Comparison of ENCODE assay signal across 20 mouse cellular contexts in genomic region chr17:29671021-29671420, GRCm38 (mm10). TPM values are rescaled to one million over a fixed set of nuclear protein-coding genes. Genes with fewer than 3 reads are reported as not detected.
A peak's percentile ranks its signal among the peaks of the same experiment; 100 is the strongest.
DNase-seq lines count a peak whose midpoint lies in the region; ATAC-seq and TF ChIP-seq lines count a peak whose summit lies in the region.
"Had no signal": no experiment of that assay in that cellular context is flagged by ENCODE, and none has a peak within 500 bp of the region (broad histone marks: within the 10 kb centered on the region; RNA-seq: fewer than 3 reads in every experiment).

No protein-coding gene starts in this region.

- dilution Hi-C loops in CH12.LX (cut with MboI; ENCODE audit: extremely low pct_ligation_motif_present, extremely low pct_unique_long_range_greater_than_20kb, low sequenced_read_pairs): no loop called here

- peaks cover 35% of the 10 kb centered on the region for H3K36me3 ChIP-seq in hindbrain, postnatal 0 days (ENCODE audit: insufficient read depth, low read length)
- peaks cover 16% of the 10 kb centered on the region; the same call in 1 of the 2 replicates for H3K36me3 ChIP-seq in hindbrain, embryonic 16.5 days (ENCODE audit: control insufficient read depth, insufficient read depth, low read length)
- peaks cover 58 to 91% of the 10 kb centered on the region in 2 experiments for H3K36me3 ChIP-seq in CH12.LX (replicated peaks in 1 of 2; ENCODE audit: control insufficient read depth in 1 of 2, insufficient read depth in 1 of 2, low read length in 1 of 2)
- H3K36me3 ChIP-seq in kidney, embryonic 16.5 days (ENCODE audit: insufficient read depth, low read length): peaks cover 34% of the 10 kb centered on the region

- TF ChIP-seq RAD21 in CH12.LX (IDR thresholded peaks at IDR 0.05; ENCODE audit: low read depth, low read length): no peak

- H3K79me2 ChIP-seq in CH12.LX (replicated peaks; ENCODE audit: control insufficient read depth, extremely low read depth, insufficient read depth, poor library complexity, severe bottlenecking): peaks cover 28% of the 10 kb centered on the region

- ATAC-seq in hindbrain, postnatal 0 days: no peak
- no peak for ATAC-seq in hindbrain, embryonic 16.5 days
- no peak for ATAC-seq in kidney, embryonic 16.5 days (ENCODE audit: low FRiP score, low TSS enrichment)
- ATAC-seq: forebrain, embryonic 15.5 days; intestine, embryonic 16.5 days had no signal

- no peaks in the 10 kb centered on the region for H3K27me3 ChIP-seq in hindbrain, postnatal 0 days (ENCODE audit: insufficient read depth, low read length)
- no peaks in the 10 kb centered on the region for H3K27me3 ChIP-seq in hindbrain, embryonic 16.5 days (replicated peaks; ENCODE audit: control insufficient read depth, insufficient read depth, low read length)
- no peaks in the 10 kb centered on the region for H3K27me3 ChIP-seq in CH12.LX (replicated peaks)
- no peaks in the 10 kb centered on the region for H3K27me3 ChIP-seq in kidney, embryonic 16.5 days (ENCODE audit: insufficient read depth, low read length)
- H3K27me3 ChIP-seq: forebrain, embryonic 15.5 days; heart, embryonic 13.5 days; neural tube, embryonic 12.5 days had no signal

- peak; percentile 21 for DNase-seq in hindbrain, postnatal 0 days (ENCODE audit: low spot score)
- peak; percentile 24 for DNase-seq in lung, postnatal 10 days
- DNase-seq in lung, adult 2 months: no peak
- peak; percentile 44 for DNase-seq in CH12.LX (ENCODE audit: extremely low read depth)
- no peak for DNase-seq in right cerebral cortex, postnatal 4 days
- DNase-seq: adrenal gland, postnatal 36 days; cerebellum, adult 8-10 months; heart, postnatal 36 days; kidney, postnatal 4 days; right cerebral cortex, adult 18-20 months had no signal

- no peak overlapping the region for H3K27ac ChIP-seq in hindbrain, postnatal 0 days
- H3K27ac ChIP-seq in hindbrain, embryonic 16.5 days (ENCODE audit: low read depth, low read length): no peak overlapping the region
- H3K27ac ChIP-seq in CH12.LX (ENCODE audit: insufficient read depth, low read depth): no peak overlapping the region
- H3K27ac ChIP-seq in embryonic fibroblast, embryonic 13.5 days (ENCODE audit: insufficient read depth, low read length): 0 out of 2 replicates have a peak overlapping the region, but pooled peaks have one; percentile 1
- H3K27ac ChIP-seq in kidney, embryonic 16.5 days (ENCODE audit: low read length): no peak overlapping the region
- H3K27ac ChIP-seq: forebrain, embryonic 15.5 days; heart, embryonic 13.5 days; hindbrain, embryonic 14.5 days; macrophage; midbrain, embryonic 10.5 days; neural tube, embryonic 12.5 days had no signal

- no peak overlapping the region for H3K9ac ChIP-seq in hindbrain, postnatal 0 days (replicated peaks; ENCODE audit: low read length)
- no peak overlapping the region for H3K9ac ChIP-seq in hindbrain, embryonic 16.5 days (ENCODE audit: low read depth, low read length)
- no peak overlapping the region for H3K9ac ChIP-seq in CH12.LX (ENCODE audit: insufficient read depth, low read depth)
- no peak overlapping the region for H3K9ac ChIP-seq in kidney, embryonic 16.5 days (replicated peaks; ENCODE audit: low read length)
- H3K9ac ChIP-seq: forebrain, embryonic 15.5 days; heart, embryonic 13.5 days; hindbrain, embryonic 14.5 days; neural tube, embryonic 12.5 days had no signal

- no peak for TF ChIP-seq EP300 in CH12.LX (IDR thresholded peaks at IDR 0.05; ENCODE audit: low read length)

- H3K4me2 ChIP-seq in hindbrain, postnatal 0 days (ENCODE audit: low read depth, low read length): no peak overlapping the region
- no peak overlapping the region for H3K4me2 ChIP-seq in hindbrain, embryonic 16.5 days (ENCODE audit: low read length)
- H3K4me2 ChIP-seq in CH12.LX (ENCODE audit: insufficient read depth, low read depth, poor library complexity, severe bottlenecking): no peak overlapping the region
- no peak overlapping the region for H3K4me2 ChIP-seq in kidney, embryonic 16.5 days (replicated peaks; ENCODE audit: low read depth, low read length)
- H3K4me2 ChIP-seq: forebrain, embryonic 15.5 days; heart, embryonic 13.5 days; hindbrain, embryonic 14.5 days; neural tube, embryonic 12.5 days had no signal

- no peak overlapping the region for H3K4me3 ChIP-seq in hindbrain, postnatal 0 days (ENCODE audit: low read length)
- H3K4me3 ChIP-seq in hindbrain, embryonic 16.5 days (ENCODE audit: low read length): no peak overlapping the region
- H3K4me3 ChIP-seq in lung, adult 2 months (replicated peaks; ENCODE audit: extremely low read depth, low read depth, low read length): no peak overlapping the region
- H3K4me3 ChIP-seq in CH12.LX (replicated peaks in 1 of 3; ENCODE audit: low read depth in 2 of 3, low read length in 2 of 3, poor library complexity in 1 of 3): no peak overlapping the region
- H3K4me3 ChIP-seq in embryonic fibroblast, embryonic 13.5 days (ENCODE audit: insufficient read depth, low read length): no peak overlapping the region
- no peak overlapping the region for H3K4me3 ChIP-seq in kidney, embryonic 16.5 days (ENCODE audit: low read length)
- H3K4me3 ChIP-seq: forebrain, embryonic 15.5 days; heart, embryonic 13.5 days; midbrain, embryonic 10.5 days; neural tube, embryonic 12.5 days had no signal

- no peaks in the 10 kb centered on the region for H3K9me3 ChIP-seq in hindbrain, postnatal 0 days (ENCODE audit: low read length)
- no peaks in the 10 kb centered on the region for H3K9me3 ChIP-seq in hindbrain, embryonic 16.5 days (ENCODE audit: control insufficient read depth, low read length)
- H3K9me3 ChIP-seq in CH12.LX (replicated peaks; ENCODE audit: low read length): no peaks in the 10 kb centered on the region
- no peaks in the 10 kb centered on the region for H3K9me3 ChIP-seq in kidney, embryonic 16.5 days (ENCODE audit: low read length)
- H3K9me3 ChIP-seq: forebrain, embryonic 15.5 days; heart, embryonic 13.5 days; midbrain, embryonic 10.5 days; neural tube, embryonic 12.5 days had no signal

- no peak for TF ChIP-seq CTCF in hindbrain, postnatal 0 days (IDR thresholded peaks at IDR 0.05; ENCODE audit: low read depth)
- TF ChIP-seq CTCF in lung, adult 2 months (IDR thresholded peaks at IDR 0.05; ENCODE audit: insufficient read depth, low read length): no peak
- TF ChIP-seq CTCF in CH12.LX (conservative IDR thresholded peaks at IDR 0.05 in 1 of 2, IDR thresholded peaks at IDR 0.05 in 1 of 2; ENCODE audit: low read depth in 2 of 2, low read length in 2 of 2): no peak
- no peak for TF ChIP-seq CTCF in embryonic fibroblast, embryonic 13.5 days (IDR thresholded peaks at IDR 0.05; ENCODE audit: borderline replicate concordance, insufficient read depth, low read length)

- no peak for TF ChIP-seq POLR2A in lung, adult 2 months (IDR thresholded peaks at IDR 0.05; ENCODE audit: borderline replicate concordance, extremely low read depth, low read depth, low read length)
- no peak for TF ChIP-seq POLR2A in CH12.LX (IDR thresholded peaks at IDR 0.05; ENCODE audit: low read depth, low read length)
- no peak for TF ChIP-seq POLR2A in embryonic fibroblast, embryonic 13.5 days (IDR thresholded peaks at IDR 0.05; ENCODE audit: low read depth, low read length)

- 29% methylated on average over 2 of the region's 2 CpGs for WGBS in hindbrain, postnatal 0 days
- 66% methylated on average over 2 of the region's 2 CpGs for WGBS in hindbrain, embryonic 16.5 days
- 48% methylated on average over 2 of the region's 2 CpGs for WGBS in lung, adult 2 months
- 77% methylated on average over 2 of the region's 2 CpGs for WGBS in kidney, embryonic 16.5 days

- peaks cover 5% of the 10 kb centered on the region; the same call in 1 of the 2 replicates for H3K4me1 ChIP-seq in hindbrain, postnatal 0 days (ENCODE audit: insufficient read depth, low read length)
- peaks cover 8% of the 10 kb centered on the region; the same call in 1 of the 2 replicates for H3K4me1 ChIP-seq in hindbrain, embryonic 16.5 days (ENCODE audit: control insufficient read depth, insufficient read depth, low read depth, low read length)
- H3K4me1 ChIP-seq in lung, adult 2 months (ENCODE audit: control insufficient read depth, insufficient read depth, low read length): peaks cover 8% of the 10 kb centered on the region
- peaks cover 2 to 46% of the 10 kb centered on the region in 2 experiments for H3K4me1 ChIP-seq in CH12.LX (ENCODE audit: control insufficient read depth in 1 of 2, insufficient read depth in 2 of 2)
- peaks cover 2% of the 10 kb centered on the region; the same call in 1 of the 2 replicates for H3K4me1 ChIP-seq in embryonic fibroblast, embryonic 13.5 days (ENCODE audit: control insufficient read depth, insufficient read depth, low read length)
- no peaks in the 10 kb centered on the region for H3K4me1 ChIP-seq in kidney, embryonic 16.5 days (ENCODE audit: insufficient read depth, low read length)
- H3K4me1 ChIP-seq: neural tube, embryonic 12.5 days had no signal

- in situ Hi-C loops in CH12.LX (cut with MboI; ENCODE audit: low pct_ligation_motif_present, low pct_unique_long_range_greater_than_20kb, low sequenced_read_pairs): no loop called here

RNA-seq across cellular contexts. Expression of gene Cmtr1, which starts 10.6 kb away (rescaled TPM):
- 69.1 and 71.5 TPM in 2 replicates for total RNA-seq in hindbrain, postnatal 0 days (2014; rRNA removed)
- polyA plus RNA-seq in hindbrain, postnatal 0 days (2015; fragmentation: Nextera tagmentation; extraction: Ambion mirVana): 106 and 116 TPM in 2 replicates
- 106 and 117 TPM in 2 replicates for polyA plus RNA-seq in hindbrain, embryonic 16.5 days (2015; fragmentation: Nextera tagmentation; extraction: Ambion mirVana)
- 25.4 and 30.7 TPM in 2 replicates for polyA plus RNA-seq in lung, adult 2 months (2012; rRNA removed)
- total RNA-seq in CH12.LX (2012; rRNA removed) (88.8 and 95.3 TPM in 2 replicates), CH12.LX (2014; rRNA removed) (96.9 and 105 TPM in 2 replicates)
- polyA plus RNA-seq in CH12.LX (2012; ENCODE audit: insufficient read length, low read depth): 135 and 152 TPM in 2 replicates
- polyA plus RNA-seq in embryonic fibroblast, embryonic 13.5 days (2011; ENCODE audit: insufficient read length, low read depth, missing spikeins): 68.9 and 76.3 TPM in 2 replicates
- polyA plus RNA-seq in kidney, embryonic 16.5 days (2015; fragmentation: Nextera tagmentation; extraction: Ambion mirVana): 116 and 137 TPM in 2 replicates

RNA-seq across cellular contexts. Expression of gene Ccdc167, which starts 45.8 kb away (rescaled TPM):
- 9.7 and 14.4 TPM in 2 replicates for total RNA-seq in hindbrain, postnatal 0 days (2014; rRNA removed)
- 9.8 and 11.3 TPM in 2 replicates for polyA plus RNA-seq in hindbrain, postnatal 0 days (2015; fragmentation: Nextera tagmentation; extraction: Ambion mirVana)
- 9.3 and 11.1 TPM in 2 replicates for polyA plus RNA-seq in hindbrain, embryonic 16.5 days (2015; fragmentation: Nextera tagmentation; extraction: Ambion mirVana)
- 5.7 and 7.7 TPM in 2 replicates for polyA plus RNA-seq in lung, adult 2 months (2012; rRNA removed)
- 18.7 and 23.5 TPM in 2 replicates for total RNA-seq in CH12.LX (2012; rRNA removed)
- 8.8 and 9.1 TPM in 2 replicates for total RNA-seq in CH12.LX (2014; rRNA removed)
- 12.0 and 15.4 TPM in 2 replicates for polyA plus RNA-seq in CH12.LX (2012; ENCODE audit: insufficient read length, low read depth)
- 10.8 and 11.0 TPM in 2 replicates for polyA plus RNA-seq in embryonic fibroblast, embryonic 13.5 days (2011; ENCODE audit: insufficient read length, low read depth, missing spikeins)
- 12.5 and 13.7 TPM in 2 replicates for polyA plus RNA-seq in kidney, embryonic 16.5 days (2015; fragmentation: Nextera tagmentation; extraction: Ambion mirVana)

RNA-seq across cellular contexts. Expression of gene Gm28043, which starts 56.3 kb away (rescaled TPM):
- 2.6 and 5.0 TPM in 2 replicates for total RNA-seq in hindbrain, postnatal 0 days (2014; rRNA removed)
- 1.2 and 1.9 TPM in 2 replicates for polyA plus RNA-seq in hindbrain, postnatal 0 days (2015; fragmentation: Nextera tagmentation; extraction: Ambion mirVana)
- polyA plus RNA-seq in hindbrain, embryonic 16.5 days (2015; fragmentation: Nextera tagmentation; extraction: Ambion mirVana): 1.8 and 2.3 TPM in 2 replicates
- polyA plus RNA-seq in lung, adult 2 months (2012; rRNA removed): 0.75 and 1.2 TPM in 2 replicates
- total RNA-seq in CH12.LX (2012; rRNA removed) (4.2 TPM in 2 replicates), CH12.LX (2014; rRNA removed) (3.6 and 4.1 TPM in 2 replicates)
- polyA plus RNA-seq in CH12.LX (2012; ENCODE audit: insufficient read length, low read depth): 3.5 and 3.7 TPM in 2 replicates
- polyA plus RNA-seq in embryonic fibroblast, embryonic 13.5 days (2011; ENCODE audit: insufficient read length, low read depth, missing spikeins): 2.1 and 2.7 TPM in 2 replicates
- polyA plus RNA-seq in kidney, embryonic 16.5 days (2015; fragmentation: Nextera tagmentation; extraction: Ambion mirVana): 2.5 TPM in 2 replicates

RNA-seq across cellular contexts. Expression of gene Rnf8, which starts 56.4 kb away (rescaled TPM):
- 22.2 and 29.4 TPM in 2 replicates for total RNA-seq in hindbrain, postnatal 0 days (2014; rRNA removed)
- 71.3 and 73.8 TPM in 2 replicates for polyA plus RNA-seq in hindbrain, postnatal 0 days (2015; fragmentation: Nextera tagmentation; extraction: Ambion mirVana)
- polyA plus RNA-seq in hindbrain, embryonic 16.5 days (2015; fragmentation: Nextera tagmentation; extraction: Ambion mirVana): 82.0 and 82.5 TPM in 2 replicates
- 22.5 and 31.1 TPM in 2 replicates for polyA plus RNA-seq in lung, adult 2 months (2012; rRNA removed)
- 33.7 and 35.4 TPM in 2 replicates for total RNA-seq in CH12.LX (2012; rRNA removed)
- total RNA-seq in CH12.LX (2014; rRNA removed): 29.9 and 30.9 TPM in 2 replicates
- polyA plus RNA-seq in CH12.LX (2012; ENCODE audit: insufficient read length, low read depth): 38.8 and 41.2 TPM in 2 replicates
- 22.9 and 32.4 TPM in 2 replicates for polyA plus RNA-seq in embryonic fibroblast, embryonic 13.5 days (2011; ENCODE audit: insufficient read length, low read depth, missing spikeins)
- polyA plus RNA-seq in kidney, embryonic 16.5 days (2015; fragmentation: Nextera tagmentation; extraction: Ambion mirVana): 81.3 and 86.6 TPM in 2 replicates

Comparison
In these comparisons a context has a peak if more than half of its experiments do, and no peak if none do; other contexts are left out.
1. DNase-seq: peak in hindbrain, postnatal 0 days (single experiment), lung, postnatal 10 days (single experiment) and CH12.LX (single experiment); none in lung, adult 2 months (single experiment) and right cerebral cortex, postnatal 4 days (single experiment).